Mouse (Mus musculus): Measurements from ENCODE around the gene Bbc3. TPM values are rescaled to one million over a fixed set of nuclear protein-coding genes. Genes with fewer than 3 reads are reported as not detected.
A peak's percentile ranks its signal among the peaks of the same experiment; 100 is the strongest.
"Not testable (repeated sequence)": the region's sequence is repeated elsewhere in the genome, so short reads cannot be mapped to it uniquely, and the experiment has no call there.

Bbc3 gene
- total RNA-seq, 2 experiments from 2014 or later = 1.7 to 2.4 TPM

DNA sequence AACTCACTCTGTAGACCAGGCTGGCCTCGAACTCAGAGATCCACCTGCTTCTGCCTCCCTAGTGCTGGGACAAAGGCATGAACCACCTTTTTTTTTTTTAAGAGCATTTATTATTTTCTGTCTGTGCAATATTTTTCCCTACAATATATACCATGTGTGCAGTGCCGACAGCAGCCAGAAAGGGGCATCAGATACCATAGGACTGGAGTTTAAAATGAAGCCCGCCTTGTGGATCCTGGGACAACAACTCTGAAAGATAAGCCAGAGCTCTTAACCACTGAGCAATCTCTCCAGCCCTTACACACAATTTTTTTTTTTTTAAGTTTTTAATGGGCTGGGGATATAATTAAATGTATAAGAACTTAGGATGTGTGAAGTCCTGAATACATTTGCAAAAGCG is 13.8 kb upstream of the Bbc3 start:
- DNase-seq = no peak

DNA sequence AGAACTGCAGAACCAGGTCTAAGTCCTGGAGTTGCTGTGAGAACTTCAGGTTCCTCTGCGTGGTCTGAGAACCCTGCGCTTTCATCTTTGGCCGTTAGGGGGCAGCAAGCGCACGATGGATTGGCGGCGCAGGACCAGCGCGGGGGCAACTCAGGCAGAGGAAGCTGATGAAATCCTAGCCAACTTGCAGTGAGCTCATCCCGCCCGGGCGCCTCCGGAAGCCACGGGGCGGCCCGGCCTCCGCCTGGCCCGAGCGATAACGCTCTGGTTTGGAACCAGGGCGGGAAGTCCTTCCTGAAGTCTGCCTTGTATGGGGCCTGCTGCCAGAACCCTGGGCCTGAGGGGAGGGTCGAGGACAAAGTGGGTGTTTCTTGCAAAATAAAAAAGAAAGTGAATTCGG is 13.4 kb upstream of the Bbc3 start:
- DNase-seq = peak; percentile 92

DNA sequence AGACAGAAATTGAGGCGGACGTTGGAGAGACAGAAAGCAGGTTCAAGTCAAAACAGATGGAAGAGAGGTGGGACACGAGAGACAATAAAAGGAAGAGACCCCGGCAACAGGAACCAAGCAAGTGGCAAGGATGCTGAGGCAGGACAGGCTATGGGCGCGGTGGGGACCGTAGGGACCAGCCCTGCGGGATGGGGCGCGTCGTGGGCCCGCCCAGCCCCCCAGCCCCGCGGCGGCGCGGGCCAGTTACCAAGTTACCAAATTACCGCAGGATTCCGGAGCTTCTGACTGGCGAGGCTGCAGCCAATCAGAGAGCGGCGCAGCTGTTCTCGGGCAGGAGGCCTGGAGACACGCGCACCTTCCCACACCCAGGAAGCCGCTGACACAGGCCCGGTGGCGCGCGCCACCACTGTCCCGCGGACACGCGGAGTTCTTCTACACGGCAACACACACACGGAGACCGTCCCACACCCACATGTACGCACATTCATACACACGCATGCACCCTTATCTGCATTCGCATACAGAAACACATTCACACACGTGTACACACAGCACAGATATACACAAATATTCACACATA is 12.8 kb upstream of the Bbc3 start:
- DNase-seq = peak; percentile 86

DNA sequence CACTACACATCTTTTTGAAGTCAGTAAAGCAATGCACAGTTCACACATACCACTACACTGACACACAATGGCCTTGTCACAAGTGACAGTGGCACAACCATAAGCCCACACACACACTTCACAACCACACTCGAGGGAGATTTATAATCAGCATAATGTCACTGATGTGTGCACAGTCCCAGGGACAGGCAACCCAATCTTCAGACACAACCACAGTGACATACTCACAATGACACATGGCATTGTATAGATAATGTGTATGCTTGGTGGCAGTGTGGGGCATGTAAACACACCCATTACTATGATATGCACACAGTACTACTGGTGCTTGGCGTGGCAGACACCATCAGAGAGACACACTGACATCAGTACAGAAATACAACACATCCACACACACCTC is 12.0 kb upstream of the Bbc3 start:
- no peak for DNase-seq

DNA sequence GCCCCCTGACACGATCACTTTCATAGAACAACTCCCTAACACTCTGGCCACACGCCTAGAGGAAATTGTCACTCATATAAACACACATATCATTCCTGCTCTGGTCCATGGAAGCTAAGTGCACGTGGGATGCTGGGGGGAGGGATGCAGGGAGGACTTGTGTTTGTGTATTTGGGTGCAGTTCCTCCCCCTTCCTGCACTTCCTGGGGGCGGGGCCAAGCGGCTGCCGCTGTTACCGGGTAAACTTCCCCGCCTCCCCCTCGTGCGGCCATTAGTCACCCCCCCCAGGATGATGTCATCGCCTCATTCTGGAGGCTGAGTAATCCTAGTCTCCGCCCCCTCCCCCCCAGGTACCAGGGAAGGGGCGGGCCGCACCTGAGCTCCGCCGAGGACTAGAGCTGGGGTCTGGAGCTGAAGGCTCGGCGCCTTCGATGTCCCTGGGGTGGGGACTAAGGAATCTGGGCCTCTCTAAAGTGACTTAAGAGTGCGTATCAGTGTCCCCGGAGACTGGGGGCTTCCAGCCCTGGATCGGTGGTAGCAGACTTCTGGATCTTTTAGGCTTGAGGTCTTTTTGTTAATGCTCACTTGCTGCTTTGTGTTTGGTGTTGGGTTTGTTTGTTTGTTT is 11.3 kb upstream of the Bbc3 start:
- peak; percentile 86 for DNase-seq

DNA sequence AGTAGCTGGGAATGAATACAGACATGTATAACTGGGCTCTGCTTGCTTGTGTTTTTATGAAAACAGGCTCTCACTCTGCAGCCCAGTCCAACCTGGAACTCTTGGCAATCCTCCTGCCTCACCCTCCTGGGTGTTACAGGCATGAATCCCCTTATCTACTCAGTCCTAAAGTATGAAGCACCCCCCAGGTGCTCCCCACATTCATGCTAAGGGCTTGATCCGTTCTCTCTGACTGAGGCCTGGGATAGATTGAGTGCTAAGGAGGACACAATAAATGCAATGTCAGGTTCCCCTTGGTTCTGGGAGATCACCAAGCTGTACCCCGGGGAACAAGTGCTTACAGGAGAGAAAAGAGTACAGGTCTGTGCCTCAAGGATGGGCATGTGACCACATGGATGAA is 10.6 kb upstream of the Bbc3 start:
- DNase-seq = no peak

DNA sequence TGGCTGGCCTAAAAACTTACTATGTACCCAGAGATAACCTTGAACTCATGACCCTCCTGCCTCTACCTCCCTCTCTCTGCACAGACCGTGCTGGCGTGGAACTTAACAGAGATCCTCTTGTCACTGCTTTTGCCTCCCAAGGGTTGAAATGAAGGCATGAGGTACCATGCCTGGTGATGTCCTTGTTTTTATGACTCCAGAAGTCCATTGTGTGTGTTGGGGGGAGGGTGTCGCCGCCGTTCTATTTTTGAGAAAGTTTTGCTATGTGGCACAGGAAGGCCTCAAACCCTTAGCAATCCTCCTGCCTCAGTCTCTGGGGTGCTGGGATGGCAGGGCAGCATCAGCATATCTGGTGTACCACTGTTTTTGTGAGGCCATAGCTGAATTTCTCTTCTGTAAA is 9.3 kb upstream of the Bbc3 start:
- DNase-seq = no peak

DNA sequence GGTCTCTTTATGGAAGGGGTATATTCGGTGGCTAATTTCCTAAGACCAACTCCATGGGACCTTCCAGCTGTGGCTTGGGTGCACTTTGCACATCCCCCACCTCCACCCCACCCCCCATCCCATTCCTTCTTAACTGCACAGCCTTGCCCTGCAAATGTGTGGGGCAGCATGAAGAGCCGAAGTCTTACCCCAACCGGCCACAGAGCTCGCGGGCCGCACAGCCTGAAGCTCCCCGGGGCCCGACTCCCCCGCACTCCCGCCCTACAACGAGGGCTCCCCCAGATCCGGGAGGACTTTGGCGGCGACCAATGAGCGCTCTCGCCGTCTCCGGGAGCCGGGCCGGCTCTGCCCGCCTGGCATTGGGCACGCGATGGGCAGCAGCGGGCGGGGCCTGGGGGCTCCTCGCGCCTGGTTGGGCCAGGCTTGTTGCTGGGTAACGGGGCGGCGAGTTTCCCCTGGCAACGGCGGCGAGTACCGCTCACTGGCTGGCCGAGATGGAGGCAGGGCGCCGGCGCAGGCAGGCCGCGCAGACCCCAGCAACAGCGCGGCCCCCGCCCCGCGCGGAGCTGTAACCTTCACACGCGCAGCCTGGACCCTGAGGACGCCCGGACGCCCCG is 8.7 kb upstream of the Bbc3 start:
- peak; percentile 91 for DNase-seq

DNA sequence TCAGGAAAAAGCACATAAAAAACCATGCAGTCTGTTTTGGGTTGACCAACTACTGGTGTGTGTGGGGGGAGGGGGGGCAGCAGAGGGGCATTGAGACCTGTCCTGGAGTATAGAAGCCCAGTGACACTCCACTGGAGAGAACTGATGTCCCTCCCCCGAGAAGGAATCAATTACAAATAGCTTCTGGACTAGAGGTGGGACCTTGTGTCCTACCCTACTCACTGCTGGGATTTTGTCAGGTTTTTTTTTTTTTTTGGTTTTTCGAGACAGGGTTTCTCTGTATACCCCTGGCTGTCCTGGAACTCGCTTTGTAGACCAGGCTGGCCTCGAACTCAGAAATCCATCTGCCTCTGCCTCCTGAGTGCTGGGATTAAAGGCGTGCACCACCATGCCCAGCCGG is 1.1 kb upstream of the Bbc3 start:
- not testable (repeated sequence) for DNase-seq

DNA sequence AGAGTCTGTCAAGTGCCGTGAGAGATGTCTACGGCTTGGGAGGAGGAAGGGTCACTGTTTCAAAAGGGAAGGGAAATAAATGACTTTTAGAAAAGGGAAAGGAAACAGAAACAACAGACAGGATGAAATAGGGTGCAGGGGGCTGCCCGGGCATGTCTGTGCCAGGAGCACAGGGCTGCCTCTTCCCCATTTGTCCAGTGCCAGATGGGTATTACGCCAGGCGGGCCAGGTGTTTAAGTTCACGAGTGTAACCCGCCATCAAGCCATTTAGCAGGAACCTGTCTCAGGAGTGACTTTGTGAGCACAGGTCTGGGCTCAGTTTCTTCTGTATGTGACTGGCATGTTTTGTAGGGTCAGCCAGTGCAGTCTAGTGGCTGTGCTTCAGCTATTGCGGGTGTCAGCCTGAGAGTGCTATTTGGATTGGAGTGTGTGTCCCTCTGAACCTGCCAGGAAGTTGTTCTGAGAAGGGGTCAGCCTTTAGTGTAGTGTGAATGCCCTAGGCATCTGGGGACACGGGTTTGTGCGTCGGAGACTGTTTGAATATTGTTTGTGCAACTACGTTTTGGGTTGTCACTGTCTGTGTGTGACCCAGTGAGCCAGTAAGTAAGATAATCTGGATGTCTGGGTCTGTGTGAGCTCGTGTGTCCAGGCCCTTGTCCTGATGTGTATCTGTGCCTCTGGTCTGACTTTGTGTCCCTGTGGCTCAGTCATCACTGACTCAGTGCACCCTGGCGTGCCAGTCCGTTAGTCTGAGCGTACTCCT is 543 bp downstream of the Bbc3 start:
- no peak for DNase-seq

DNA sequence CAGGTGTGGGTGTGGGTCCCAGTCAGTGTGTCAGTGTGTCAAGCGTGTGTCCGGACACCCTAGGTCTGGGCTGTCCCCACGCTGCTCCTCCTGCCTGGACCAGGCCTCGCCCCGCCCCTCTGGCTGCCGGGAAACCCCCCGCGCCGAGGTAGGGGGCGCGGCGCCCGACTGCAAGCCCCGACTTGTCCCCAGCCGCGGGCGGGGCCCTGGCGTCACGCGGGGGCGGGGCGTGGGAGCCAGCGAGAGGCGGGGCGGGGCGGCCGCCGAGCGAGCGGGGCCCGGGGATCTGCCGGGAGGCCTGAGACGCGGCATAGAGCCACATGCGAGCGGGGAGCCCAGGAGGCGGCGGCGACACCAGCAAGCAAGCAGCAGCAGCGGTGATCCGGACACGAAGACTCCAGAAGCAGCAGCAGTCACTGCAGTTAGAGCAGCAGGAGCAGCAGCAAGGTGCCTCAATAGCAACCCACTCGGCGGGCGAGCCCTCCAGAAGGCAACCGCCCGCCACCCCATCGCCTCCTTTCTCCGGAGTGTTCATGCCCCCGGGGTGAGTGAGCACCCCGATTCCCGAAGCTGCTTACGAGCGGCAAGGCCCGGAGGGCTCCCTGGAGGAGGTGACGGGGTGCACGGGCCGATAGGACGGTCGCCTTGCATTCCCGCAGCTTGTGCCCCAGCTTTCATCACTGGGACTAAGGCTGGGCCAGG is 1.3 kb downstream of the Bbc3 start:
- peak; percentile 91 for DNase-seq

DNA sequence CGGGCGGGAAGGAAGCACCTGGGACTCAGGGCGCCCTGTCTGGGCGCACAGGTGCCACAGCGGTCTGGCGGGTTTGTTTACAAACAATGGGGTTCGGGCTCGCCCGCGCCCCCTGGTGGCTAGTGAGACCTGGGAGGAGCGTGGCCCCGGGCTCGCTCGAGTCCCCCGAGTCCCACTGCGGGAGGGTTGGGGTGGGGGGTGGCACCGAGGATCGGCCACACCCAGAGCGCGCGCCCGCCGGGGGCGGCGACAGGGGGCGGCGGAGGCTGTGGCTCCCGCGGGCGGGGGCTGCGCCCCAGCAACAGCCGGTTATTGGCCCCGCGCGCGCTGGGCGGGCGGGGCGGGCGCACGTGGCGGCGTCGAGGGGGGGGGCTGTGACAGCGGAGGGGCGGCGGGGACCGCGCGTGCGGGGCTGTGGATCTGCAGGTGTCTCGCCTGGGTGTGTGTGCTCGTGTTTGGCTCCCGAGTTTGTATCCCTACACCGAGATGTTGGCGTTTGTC is 1.9 kb downstream of the Bbc3 start:
- peak; percentile 89 for DNase-seq

DNA sequence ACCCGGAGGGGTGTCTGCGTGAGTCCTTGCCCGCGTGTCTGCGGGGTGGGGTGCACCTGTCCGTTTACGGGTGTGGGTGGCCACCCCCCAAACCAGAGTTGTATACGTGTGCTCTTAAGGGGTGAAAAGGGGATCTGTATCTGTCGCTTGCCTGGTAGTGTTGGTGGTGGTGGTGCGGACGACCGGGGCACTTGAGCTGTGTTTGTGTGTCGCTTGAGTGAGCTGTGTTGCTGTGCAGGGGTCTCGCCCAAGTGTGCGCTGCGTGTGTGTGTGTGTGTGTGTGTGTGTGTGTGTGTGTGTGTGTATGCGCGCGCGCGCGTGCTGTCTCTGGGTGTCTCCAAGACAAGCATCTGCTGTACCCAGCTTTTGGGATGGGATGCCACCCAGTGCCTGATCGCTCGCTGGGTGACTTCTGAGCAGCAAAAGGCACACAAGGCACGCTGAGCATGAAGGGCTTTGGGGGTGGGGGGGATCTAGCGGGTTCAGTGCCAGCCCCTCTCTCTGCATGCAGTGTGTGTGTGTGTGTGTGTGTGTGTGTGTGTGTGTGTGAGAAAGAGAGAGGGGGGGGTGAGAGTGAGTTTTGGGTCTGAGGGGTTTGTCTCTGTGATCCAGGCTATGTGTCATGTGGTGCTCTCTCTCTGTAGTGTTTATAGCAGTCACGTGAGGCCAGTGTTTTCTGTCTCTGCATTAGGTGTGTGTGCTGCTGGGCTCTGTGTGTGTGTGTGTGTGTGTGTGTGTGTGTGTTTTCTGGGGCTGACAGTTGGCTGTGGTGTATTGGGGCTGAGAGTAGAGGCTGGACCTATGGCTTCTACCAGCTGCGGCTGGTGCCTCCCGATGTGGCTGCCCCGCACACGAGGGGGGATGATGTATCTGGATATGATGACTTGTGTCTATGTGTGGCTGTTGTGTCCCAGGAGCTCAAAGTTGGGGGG is 2.6 kb downstream of the Bbc3 start:
- DNase-seq = peak; percentile 34

DNA sequence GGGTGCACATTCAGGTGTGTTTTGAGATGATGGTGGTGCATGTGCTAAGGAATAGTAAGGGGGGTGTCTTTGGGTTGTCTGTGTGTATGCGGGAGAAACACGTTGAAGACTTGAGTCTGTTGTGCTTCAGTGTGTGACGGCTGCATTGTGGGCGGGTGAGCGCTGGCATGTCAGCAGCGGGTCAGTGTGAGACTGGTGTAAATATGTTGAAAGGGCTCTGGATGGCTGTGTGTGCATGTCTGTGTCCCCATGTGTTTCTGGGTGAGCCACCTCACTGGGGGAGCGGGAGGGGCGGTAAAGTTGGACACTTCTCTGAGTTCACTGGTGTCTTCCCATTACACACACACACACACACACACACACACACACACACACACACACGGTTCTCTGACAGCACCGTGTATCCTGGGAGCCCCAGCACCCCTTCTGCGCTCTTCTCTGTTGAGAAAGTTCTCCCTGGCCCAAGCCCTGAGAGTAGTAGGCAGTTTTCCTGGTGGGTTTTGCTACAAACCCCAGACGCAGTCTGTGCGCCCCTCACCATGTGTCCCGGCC is 3.3 kb downstream of the Bbc3 start:
- no peak for DNase-seq

DNA sequence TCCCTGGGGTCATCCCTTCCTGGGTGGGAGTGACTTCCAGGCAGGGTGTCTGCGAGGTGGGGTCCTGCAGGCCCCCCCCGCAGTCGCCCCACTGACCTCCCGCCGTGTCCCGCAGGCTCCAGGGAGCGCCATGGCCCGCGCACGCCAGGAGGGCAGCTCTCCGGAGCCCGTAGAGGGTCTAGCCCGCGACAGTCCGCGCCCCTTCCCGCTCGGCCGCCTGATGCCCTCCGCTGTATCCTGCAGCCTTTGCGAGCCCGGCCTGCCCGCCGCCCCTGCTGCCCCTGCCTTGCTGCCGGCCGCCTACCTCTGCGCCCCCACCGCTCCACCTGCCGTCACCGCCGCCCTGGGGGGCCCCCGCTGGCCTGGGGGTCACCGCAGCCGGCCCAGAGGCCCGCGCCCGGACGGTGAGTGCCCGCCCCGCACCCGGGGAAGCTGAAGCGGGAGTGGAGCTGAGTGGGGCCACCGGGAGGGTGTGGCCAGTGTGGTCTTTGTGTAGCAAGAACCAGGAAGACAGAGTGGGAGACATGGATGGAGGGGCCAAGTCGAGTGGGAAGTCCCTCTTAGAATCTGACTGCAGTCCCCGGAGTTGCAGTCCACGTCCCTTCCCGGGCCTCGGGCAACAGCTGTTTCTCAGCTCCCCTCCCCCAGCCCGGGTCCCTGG is 3.9 kb downstream of the Bbc3 start:
- DNase-seq = peak; percentile 54

DNA sequence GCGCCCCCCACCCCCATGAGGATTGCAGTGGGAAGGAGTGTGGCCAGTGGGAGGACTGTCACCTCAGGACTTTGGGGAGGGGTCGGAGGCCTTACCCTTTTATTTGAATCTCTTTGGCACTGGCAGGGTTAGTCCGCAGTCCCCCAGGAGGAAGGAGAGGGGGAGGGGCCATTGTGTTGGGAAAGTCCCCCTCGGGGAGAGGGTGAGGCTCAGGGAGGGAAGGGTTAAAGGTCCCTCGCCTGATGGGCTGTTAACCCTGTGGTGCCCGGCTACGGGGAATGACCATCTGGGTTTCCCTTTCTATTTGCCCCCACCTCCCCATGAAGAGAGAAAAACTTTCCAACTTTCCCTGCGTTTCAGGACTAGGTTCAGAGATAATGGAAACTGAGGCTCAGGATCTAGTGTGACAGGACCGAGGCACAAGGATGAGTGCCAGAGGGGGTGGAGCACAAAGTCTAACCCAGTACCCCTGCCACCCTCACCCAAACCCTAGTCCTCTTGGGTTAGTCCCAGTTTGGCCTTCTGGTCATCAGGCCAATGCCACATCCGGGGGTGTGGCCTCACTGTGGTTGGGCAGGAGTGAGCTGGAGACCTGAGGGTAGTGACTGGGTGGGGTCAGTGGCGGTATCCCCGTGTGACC is 4.6 kb downstream of the Bbc3 start:
- DNase-seq = peak; percentile 63

DNA sequence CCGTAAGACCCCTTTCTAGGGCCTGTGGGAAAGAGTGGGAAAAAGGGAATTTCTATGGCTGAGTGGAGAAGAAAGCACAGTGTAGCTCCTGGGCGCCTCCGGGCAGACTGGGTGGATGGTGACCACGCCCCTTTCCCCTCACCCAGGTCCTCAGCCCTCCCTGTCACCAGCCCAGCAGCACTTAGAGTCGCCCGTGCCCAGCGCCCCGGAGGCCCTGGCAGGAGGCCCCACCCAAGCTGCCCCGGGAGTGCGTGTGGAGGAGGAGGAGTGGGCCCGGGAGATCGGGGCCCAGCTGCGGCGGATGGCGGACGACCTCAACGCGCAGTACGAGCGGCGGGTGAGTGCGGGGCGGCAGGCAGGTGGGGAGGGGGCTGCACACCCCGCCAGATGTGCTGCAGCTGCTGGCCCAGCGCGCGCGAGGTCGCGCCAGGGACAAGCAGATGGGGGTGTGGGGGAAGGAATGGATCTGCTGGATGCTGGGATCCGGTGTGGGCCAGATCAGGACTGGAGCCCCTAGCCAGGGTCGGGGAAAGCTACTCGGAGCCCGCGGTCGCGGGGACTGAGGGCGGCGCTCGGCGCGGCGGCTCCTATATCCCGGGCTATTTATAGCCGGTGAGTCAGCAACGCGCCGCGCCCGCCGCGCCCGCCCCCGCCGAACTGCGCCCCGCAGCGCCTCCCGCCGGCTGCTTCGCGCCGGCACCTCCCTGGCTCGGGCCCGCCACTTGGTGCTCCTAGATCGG is 5.5 kb downstream of the Bbc3 start:
- peak; percentile 84 for DNase-seq

DNA sequence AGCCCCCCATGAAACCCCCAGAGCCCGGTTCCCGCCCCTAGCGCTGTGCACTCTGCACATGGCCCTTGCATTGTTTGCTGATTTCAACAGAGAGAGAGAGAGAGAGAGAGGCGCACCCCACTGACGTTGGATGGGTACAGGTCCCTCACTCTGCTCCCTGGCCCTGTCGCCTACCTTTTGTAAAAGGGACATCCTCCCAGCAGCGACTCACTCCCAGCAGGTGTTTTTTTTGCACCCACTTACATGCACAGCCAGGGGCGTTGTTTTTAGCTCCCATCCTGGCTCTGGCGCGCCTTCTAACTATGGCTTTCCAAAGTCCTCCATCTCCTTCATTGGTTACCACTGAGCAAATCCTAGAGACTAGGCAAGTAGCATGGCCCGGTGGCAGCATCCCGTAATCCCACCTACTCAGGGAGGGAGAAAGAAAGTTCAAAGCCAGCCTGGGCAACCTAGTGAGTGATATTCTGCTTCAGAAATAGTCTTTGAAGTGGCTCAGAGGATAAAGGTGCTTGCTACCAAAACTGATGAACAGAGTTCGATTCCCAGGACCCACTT is 6.1 kb downstream of the Bbc3 start:
- DNase-seq = no peak
